Mouse (Mus musculus): ENCODE measurements around the gene Ikzf2. TPM values are rescaled to one million over a fixed set of nuclear protein-coding genes. Genes with fewer than 3 reads are reported as not detected.

The Ikzf2 gene
- total RNA-seq, 4 experiments from 2014 or later: 16.9 to 23.0 (median 20.5) TPM

DNA sequence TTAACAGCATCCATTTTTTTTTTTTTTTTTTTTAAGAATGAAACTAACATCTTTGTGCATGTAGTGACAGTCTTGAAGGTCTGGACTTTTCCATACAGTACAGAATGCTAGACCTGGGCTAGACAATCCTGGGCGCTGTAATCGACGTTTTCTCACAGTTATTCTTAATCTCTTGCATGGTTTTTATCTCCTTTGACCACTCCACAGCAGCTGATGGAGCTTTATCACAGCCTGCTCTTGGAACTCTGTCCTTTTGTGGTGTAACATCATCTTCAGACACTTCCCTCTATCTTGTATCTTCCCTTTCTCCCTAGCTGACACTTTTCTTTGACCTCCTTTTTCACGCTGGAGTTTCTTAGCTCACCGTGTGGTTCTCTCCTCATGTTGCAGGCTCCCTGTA lies 170.9 kb downstream of the Ikzf2 start:
- no peak for DNase-seq (ENCODE audit: low spot score in 2 of 2)

DNA sequence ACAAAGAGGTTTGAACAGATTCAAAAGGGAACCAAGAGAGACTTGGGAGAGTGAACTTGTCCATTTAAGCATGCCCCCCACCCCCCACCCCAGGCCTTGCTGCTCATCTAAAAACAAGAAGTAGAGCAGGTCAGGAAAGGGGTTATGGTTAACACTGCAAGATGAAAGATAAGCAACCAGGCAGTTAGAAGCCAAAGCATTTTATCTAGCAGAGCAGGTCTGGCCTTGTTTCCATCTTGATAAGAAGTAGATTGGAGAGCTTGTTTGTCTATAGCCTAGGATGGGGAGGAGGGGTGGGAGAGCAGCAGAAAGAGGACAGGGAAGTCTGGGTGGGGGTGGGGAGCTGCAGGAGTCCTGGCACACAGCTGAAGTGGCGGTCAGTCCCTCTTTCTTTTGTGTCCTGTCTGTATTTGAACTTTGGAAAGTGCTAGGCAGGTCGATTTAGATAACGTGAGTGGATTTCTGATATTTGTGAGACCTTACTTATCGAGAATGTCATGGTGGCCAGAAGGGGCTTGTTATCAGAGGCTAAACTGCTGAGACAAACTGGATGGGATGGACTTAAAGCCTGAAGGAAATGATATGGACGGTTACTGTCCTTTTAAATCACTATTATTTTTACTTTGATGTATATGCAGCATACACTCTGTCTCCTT lies 173.3 kb downstream of the Ikzf2 start:
- DNase-seq (ENCODE audit: low spot score in 2 of 2): no peak

DNA sequence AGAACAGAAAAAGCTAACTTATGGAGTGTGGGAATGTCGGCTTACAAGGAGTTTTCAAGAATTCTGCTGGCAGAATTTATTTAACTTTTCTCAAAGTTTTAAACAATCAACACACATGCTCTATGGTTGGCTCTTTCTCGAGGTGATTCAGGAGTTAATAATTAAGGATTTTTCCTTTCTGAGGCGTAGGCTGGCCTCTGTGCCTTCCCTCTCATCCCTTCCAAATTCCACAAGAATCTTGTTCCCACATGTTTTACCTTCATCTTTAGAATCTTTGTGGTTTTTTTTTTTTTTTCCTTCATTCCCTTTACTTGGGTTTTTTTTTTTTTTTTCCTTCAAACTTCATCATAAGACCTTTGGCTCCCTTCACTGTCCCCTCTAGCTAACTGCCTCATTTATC lies 178.8 kb downstream of the Ikzf2 start:
- no peak for DNase-seq (ENCODE audit: low spot score in 2 of 2)

DNA sequence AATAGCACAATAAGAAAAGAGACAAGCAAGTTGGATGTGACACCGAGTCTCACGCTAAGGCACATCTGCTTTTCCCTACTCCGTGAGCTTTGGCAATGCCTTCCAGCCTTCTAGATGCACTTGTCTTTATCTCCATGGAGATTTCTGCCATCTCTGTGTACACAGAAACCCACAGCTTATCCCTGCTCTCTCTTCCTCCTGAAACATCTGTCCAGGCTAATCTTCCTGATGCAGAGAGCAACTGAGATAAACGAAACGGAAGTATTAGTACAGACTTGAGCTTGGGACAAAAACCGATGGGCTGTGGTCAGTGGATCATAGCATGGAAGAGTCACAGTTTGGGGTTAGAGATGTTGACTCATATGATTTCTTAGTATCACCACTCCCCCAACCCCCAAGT lies 179.5 kb downstream of the Ikzf2 start:
- no peak for DNase-seq (ENCODE audit: low spot score in 2 of 2)

DNA sequence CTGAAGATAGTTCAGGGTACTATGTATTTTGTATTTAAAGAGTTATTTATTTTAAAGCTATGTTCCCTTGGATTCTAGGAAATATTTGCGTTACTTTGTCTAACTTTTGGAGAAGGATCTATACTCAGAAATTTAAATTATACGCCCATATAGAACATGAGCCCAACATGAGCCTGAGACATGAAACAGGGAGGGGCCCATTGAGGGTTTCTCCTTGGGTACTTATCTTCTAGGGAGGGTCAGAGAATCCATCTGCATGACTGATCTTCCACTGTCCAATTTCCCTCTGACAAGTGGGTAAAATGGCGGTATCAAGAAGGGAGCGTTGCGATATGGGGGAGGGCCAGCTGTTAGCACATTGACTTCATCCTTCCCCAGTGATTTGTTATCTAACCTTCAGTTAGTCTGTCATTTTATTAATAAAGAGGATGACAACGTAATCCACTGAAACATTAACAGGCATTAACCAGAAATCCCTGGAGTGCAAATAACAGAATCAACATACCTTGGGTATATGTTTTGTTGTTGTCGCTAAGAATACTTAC lies 180.4 kb downstream of the Ikzf2 start:
- no peak for DNase-seq (ENCODE audit: low spot score in 2 of 2)

DNA sequence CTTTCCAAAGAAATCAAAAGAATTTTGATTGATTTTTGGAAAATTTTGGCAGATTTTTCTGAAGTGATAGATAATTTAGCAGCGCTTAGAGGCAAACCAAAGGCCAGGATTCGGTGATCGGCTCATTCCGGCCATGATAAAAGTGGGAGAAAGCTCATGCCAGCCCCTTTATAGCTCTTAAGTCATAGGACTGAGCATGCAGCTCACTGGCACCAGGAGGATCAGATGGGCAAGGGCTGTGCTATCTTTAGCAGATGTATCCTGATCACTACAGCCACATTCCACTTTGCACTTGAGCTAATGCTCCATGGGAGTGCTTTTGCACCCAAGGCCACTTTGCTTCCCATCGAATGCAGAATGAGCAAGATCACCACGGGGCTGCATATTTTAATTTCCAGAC lies 181.0 kb downstream of the Ikzf2 start:
- DNase-seq (ENCODE audit: low spot score in 2 of 2): peak; percentile 54 to 66

DNA sequence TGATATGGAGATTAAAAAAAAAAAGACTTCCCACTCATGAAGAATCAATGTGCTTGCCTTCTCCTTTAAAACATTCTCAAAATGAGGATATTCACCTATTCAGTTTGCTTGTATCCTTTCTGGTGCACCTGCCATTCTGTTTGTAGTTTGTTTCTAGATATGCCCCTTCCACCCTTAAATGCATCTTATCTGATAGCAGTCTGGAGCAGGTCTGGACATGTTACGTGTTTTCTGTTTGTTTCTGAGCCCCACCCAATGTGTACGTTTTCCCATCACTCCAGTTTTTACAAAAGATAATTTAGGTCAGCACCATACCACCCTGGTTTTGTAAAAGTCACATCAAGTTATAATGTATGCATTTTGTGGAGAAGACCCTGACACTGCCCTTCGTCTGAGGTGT lies 186.7 kb downstream of the Ikzf2 start:
- no peak for DNase-seq (ENCODE audit: low spot score in 2 of 2)

DNA sequence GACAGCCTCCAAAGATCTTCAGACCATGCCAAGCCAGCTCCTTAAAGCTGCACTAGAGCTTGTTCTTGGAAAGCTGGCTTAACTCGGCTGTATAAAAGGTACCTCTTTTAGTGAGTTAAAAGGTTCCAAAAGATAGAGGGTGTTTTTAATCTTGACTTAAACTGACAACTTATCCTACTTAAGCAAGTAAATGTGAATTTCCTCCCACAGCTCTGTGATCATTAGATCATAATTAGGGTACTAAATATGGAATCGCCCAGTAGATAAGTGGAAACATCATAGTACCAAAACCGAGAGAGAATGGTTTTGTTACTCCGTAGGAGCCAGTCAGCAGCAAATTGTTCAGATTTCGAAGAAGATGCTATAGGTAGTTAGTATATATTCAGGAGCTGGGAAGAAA lies 187.4 kb downstream of the Ikzf2 start:
- no peak for DNase-seq (ENCODE audit: low spot score in 2 of 2)

DNA sequence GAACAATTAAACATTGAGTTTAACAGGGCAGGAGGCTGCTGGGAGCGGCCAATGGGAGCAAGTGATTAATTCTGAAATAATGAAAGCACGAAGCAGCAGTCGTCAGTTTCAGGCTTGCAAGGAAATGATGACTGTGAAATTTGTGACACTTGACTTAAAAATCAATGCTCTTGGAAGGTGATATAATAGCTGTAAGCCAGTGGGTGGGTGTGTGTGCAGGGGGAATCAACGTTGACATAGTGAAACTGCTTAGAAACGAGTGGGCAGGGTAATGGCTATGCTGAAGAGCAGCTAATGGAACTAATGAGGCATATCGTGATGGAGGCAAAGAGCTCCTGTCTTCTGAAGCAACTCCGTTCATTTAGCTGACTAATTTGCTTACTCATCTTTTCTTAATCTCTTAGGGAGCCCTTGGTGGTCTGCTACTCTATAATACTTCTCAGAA lies 188.2 kb downstream of the Ikzf2 start:
- no peak for DNase-seq (ENCODE audit: low spot score in 2 of 2)

DNA sequence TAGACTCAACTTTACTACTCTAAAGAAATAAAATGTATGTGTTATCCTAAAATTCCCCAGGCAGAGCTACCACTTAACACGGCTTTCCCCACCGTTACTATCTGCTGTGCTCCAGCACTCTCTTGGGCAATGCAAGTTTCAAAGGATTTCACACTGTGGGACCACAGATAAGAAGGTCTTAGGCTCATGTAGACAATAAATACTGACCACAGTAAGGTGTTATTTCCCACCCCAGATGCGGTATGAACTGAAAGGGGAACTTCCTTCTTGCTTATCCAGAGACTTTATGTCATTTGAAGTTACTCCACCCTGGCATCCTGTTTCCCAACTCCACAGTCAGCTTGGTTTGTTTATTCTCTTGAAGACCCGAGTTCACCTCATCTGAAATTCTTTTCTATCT lies 191.0 kb downstream of the Ikzf2 start:
- no peak for DNase-seq (ENCODE audit: low spot score in 2 of 2)

DNA sequence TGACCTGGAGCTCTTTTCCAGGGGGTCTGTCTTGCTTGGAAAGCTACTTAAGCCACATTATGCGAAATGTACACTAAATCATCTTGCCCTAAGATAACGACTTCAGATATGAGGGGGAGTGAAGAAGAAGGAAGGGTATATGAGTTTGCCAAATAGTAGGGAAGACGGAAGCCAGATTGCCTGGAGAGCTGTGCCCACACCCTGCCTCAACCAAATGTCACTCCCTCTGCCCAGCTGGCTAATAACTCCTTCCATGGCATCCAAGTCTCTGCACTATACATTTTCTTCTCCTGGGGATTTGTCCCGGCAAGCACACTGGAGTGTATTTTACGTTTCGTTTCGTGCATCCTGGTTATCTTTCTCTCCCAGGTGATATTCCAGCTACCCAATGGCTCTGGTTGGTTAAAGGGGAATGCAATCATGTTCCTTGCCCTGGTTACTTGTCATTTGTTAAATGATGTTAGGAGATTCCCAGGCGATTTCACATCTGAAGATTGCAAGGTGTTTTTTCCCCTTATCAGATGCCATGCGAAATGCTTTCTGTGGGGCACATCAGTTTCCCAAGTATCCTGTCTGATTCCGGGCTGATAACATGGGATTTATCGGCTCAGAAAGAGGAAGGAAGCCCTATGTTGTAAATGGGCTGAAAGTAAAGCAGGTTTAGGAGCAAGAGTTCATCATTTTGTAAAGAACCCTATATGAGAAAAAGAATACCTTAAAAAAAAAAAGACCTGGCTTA lies 193.6 kb downstream of the Ikzf2 start:
- no peak for DNase-seq (ENCODE audit: low spot score in 2 of 2)

DNA sequence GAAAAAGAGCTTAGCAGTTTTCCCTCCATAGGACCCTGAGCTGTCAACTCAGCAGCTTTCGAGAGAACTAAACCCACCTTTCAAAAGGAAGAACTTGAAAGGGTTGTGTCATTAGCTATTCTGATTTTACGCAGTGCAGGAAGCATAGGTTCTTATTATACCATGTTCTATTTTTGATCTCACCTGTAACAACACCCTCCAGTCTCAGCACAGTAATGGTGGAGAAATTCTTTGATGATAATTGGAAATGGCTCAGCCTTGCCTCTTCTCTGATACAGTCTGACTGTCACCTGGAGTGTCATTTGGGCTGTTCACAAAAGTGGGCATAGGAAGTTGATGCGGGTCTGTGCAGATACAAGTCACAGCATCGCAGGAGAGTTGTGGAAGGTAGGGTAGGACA lies 195.0 kb downstream of the Ikzf2 start:
- DNase-seq (ENCODE audit: low spot score in 2 of 2): no peak

DNA sequence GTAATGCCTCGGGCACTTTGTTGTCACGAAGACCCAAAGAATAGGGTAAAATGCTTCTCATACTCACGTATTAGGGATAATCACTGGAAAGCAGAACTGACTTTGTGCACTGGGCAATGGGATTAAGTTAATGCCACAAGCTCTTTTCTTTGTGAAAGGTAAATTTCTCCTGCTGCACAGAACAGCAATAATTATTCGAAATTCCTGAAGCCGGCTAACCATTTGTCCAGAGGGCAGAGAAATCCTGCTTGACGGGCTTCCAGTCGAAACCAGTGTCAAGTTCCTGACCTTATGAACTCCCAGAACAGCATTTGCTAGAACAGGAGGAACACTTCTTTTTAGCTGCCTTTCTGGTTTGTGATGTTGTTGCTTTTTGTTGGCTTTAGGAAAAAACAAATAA lies 198.0 kb downstream of the Ikzf2 start:
- no peak for DNase-seq (ENCODE audit: low spot score in 2 of 2)

DNA sequence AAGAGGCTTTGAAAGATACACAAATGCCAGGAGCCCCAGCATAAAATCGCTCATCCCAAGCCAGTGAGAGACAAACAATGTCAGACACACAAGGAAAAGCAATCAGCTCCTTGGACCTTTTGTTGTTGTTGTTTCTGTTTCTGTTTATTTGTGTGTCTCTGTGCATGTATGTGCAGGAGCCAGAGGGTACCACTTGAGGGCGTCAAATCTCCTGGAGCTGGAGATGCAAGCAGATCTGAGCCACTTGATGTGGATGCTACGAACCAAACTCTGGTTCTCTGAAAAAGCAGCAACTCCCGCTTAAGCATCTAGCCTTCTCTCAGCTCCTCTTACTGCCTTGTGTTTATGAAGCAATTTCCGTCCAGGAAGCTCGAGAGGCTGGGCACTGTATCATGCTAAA lies 198.4 kb downstream of the Ikzf2 start:
- no peak for DNase-seq (ENCODE audit: low spot score in 2 of 2)

Other genes with a start within 250 kb of the Ikzf2 start
- not detected for gene Spag16, start 139.7 kb upstream of the Ikzf2 start, total RNA-seq (2022)

Measured in gastrocnemius, adult 8-10 months (tissue).